21 mouse cellular contexts compared by ENCODE assay signal in genomic region chr8:123284493-123284892, GRCm38 (mm10). TPM values are rescaled to one million over a fixed set of nuclear protein-coding genes. Genes with fewer than 3 reads are reported as not detected.
A peak's percentile ranks its signal among the peaks of the same experiment; 100 is the strongest.
DNase-seq lines count a peak whose midpoint lies in the region; ATAC-seq and TF ChIP-seq lines count a peak whose summit lies in the region.
"Had no signal": no experiment of that assay in that cellular context is flagged by ENCODE, and none has a peak within 500 bp of the region (broad histone marks: within the 10 kb centered on the region; RNA-seq: fewer than 3 reads in every experiment).

No protein-coding gene starts in this region.

- WGBS in lung, embryonic 16.5 days: 54% methylated on average over 5 of the region's 5 CpGs
- WGBS in spleen, adult 2 months: 86% methylated on average over 5 of the region's 5 CpGs

- no peak overlapping the region for H3K27ac ChIP-seq in lung, embryonic 16.5 days (ENCODE audit: low read length)
- H3K27ac ChIP-seq in spleen, adult 2 months (ENCODE audit: insufficient read depth, low read length): peak overlapping the region; percentile 34; the same call in 1 of the 2 replicates
- H3K27ac ChIP-seq: embryonic facial prominence, embryonic 15.5 days; forebrain, embryonic 10.5 days; gastrocnemius, adult 2 months; hindbrain, embryonic 10.5 days; hindbrain, embryonic 14.5 days had no signal

- no peak for DNase-seq in lung, postnatal 10 days
- DNase-seq in spleen, adult 2 months (ENCODE audit: low read depth in 1 of 2, low spot score in 2 of 2): no peak
- no peak for DNase-seq in spleen, adult 12 weeks (ENCODE audit: low spot score)
- peak; percentile 46 for DNase-seq in R1 (ENCODE audit: low read depth, low spot score)
- DNase-seq in kidney, postnatal 25 days: no peak
- no peak for DNase-seq in embryo, embryonic 11 days
- DNase-seq: adrenal gland, postnatal 14 days; cerebellum, adult 2 months; cerebellum, postnatal 10 days; gastrocnemius, adult 2 months; gastrocnemius, postnatal 25 days had no signal

- peak; percentile 17; the same call in 1 of the 2 replicates for ATAC-seq in lung, embryonic 16.5 days (ENCODE audit: low read depth)
- ATAC-seq: CD4-positive, CD25-positive, alpha-beta regulatory T cell, adult 4 months; forebrain, embryonic 14.5 days; intestine, embryonic 16.5 days had no signal

- TF ChIP-seq POLR2A in spleen, adult 2 months (IDR thresholded peaks at IDR 0.05; ENCODE audit: low read depth, low read length): no peak

- no peak overlapping the region for H3K9ac ChIP-seq in lung, embryonic 16.5 days (ENCODE audit: low read length)
- H3K9ac ChIP-seq: embryonic facial prominence, embryonic 15.5 days; hindbrain, embryonic 14.5 days had no signal

- no peak for TF ChIP-seq CTCF in spleen, adult 2 months (IDR thresholded peaks at IDR 0.05; ENCODE audit: extremely low read depth, insufficient read depth, insufficient read length, insufficient replicate concordance)

- no peaks in the 10 kb centered on the region for H3K9me3 ChIP-seq in lung, embryonic 16.5 days (ENCODE audit: control insufficient read depth, low read length)
- H3K9me3 ChIP-seq: embryonic facial prominence, embryonic 15.5 days; forebrain, embryonic 10.5 days; G1E; hindbrain, embryonic 10.5 days had no signal

- H3K36me3 ChIP-seq in lung, embryonic 16.5 days (ENCODE audit: control insufficient read depth, insufficient read depth, low read length): peaks cover 11% of the 10 kb centered on the region
- no peaks in the 10 kb centered on the region for H3K36me3 ChIP-seq in spleen, adult 2 months (ENCODE audit: control insufficient read depth, insufficient read depth, low read length)

- H3K4me1 ChIP-seq in lung, embryonic 16.5 days (replicated peaks; ENCODE audit: control insufficient read depth, insufficient read depth, low read length): no peaks in the 10 kb centered on the region
- H3K4me1 ChIP-seq in spleen, adult 2 months (ENCODE audit: control insufficient read depth, insufficient read depth, insufficient read length): peaks cover 7% of the 10 kb centered on the region; the same call in 1 of the 2 replicates
- H3K4me1 ChIP-seq: embryonic facial prominence, embryonic 15.5 days; forebrain, embryonic 10.5 days; hindbrain, embryonic 10.5 days had no signal

- H3K4me3 ChIP-seq in lung, embryonic 16.5 days (ENCODE audit: low read length): no peak overlapping the region
- no peak overlapping the region for H3K4me3 ChIP-seq in spleen, adult 2 months (ENCODE audit: extremely low read depth, insufficient read depth, insufficient read length)
- H3K4me3 ChIP-seq: embryonic facial prominence, embryonic 15.5 days; erythroblast, embryonic 14.5 days; forebrain, embryonic 10.5 days; gastrocnemius, adult 2 months; hindbrain, embryonic 10.5 days had no signal

- no peak overlapping the region for H3K4me2 ChIP-seq in lung, embryonic 16.5 days (ENCODE audit: low read depth, low read length)
- H3K4me2 ChIP-seq: embryonic facial prominence, embryonic 15.5 days; hindbrain, embryonic 14.5 days had no signal

- no peaks in the 10 kb centered on the region for H3K27me3 ChIP-seq in lung, embryonic 16.5 days (ENCODE audit: control insufficient read depth, insufficient read depth, low read depth, low read length)
- H3K27me3 ChIP-seq in spleen, adult 2 months (ENCODE audit: control insufficient read depth, insufficient read depth, low read length): no peaks in the 10 kb centered on the region
- H3K27me3 ChIP-seq: embryonic facial prominence, embryonic 15.5 days had no signal

RNA-seq across cellular contexts. Expression of gene Vps9d1, which starts 30.3 kb away (rescaled TPM):
- polyA plus RNA-seq in lung, embryonic 16.5 days (2015; fragmentation: Nextera tagmentation; extraction: Ambion mirVana): 23.2 and 23.5 TPM in 2 replicates
- polyA plus RNA-seq in spleen, adult 2 months (2012; rRNA removed): 55.7 and 110 TPM in 2 replicates

RNA-seq across cellular contexts. Expression of gene Zfp276, which starts 30.5 kb away (rescaled TPM):
- 22.0 and 23.1 TPM in 2 replicates for polyA plus RNA-seq in lung, embryonic 16.5 days (2015; fragmentation: Nextera tagmentation; extraction: Ambion mirVana)
- 32.6 and 38.7 TPM in 2 replicates for polyA plus RNA-seq in spleen, adult 2 months (2012; rRNA removed)

RNA-seq across cellular contexts. Expression of gene Fanca, which starts 33.9 kb away (rescaled TPM):
- polyA plus RNA-seq in lung, embryonic 16.5 days (2015; fragmentation: Nextera tagmentation; extraction: Ambion mirVana): 23.4 and 29.4 TPM in 2 replicates
- 55.7 and 76.1 TPM in 2 replicates for polyA plus RNA-seq in spleen, adult 2 months (2012; rRNA removed)

RNA-seq across cellular contexts. Expression of gene Spire2, which starts 48.0 kb away (rescaled TPM):
- polyA plus RNA-seq in lung, embryonic 16.5 days (2015; fragmentation: Nextera tagmentation; extraction: Ambion mirVana): 0.96 and 1.2 TPM in 2 replicates
- polyA plus RNA-seq in spleen, adult 2 months (2012; rRNA removed): 0.88 and 1.1 TPM in 2 replicates
- polyA plus RNA-seq: CD4-positive, CD25-positive, alpha-beta regulatory T cell, adult 4 months had no signal

RNA-seq across cellular contexts. Expression of gene Spata2l, which starts 48.5 kb away (rescaled TPM):
- polyA plus RNA-seq in lung, embryonic 16.5 days (2015; fragmentation: Nextera tagmentation; extraction: Ambion mirVana): 5.7 and 5.8 TPM in 2 replicates
- polyA plus RNA-seq in spleen, adult 2 months (2012; rRNA removed): 12.1 and 13.9 TPM in 2 replicates
